Mouse (Mus musculus) ovary, postnatal 36 days (tissue): ENCODE results near the gene Bnip2.

Experiments used
- DNase-seq: peaks from one replicate; pipeline ENCODE4 v3.0.0; 2022; ENCODE audit warnings: low spot score, mixed read lengths

The Bnip2 gene

GRCm38 (mm10) chr9:70048280-70048679, 59.0 kb downstream of the Bnip2 start:
- DNase-seq = no peak

- DNase-seq = no peak
These were observed 59.6 kb downstream of the Bnip2 start for GRCm38 (mm10) chr9:70048751-70049415.

- DNase-seq = no peak
These were observed 60.1 kb downstream of the Bnip2 start for GRCm38 (mm10) chr9:70049416-70049783.

GRCm38 (mm10) chr9:70049839-70050238, 60.6 kb downstream of the Bnip2 start:
- no peak for DNase-seq

GRCm38 (mm10) chr9:70052730-70053129, 63.5 kb downstream of the Bnip2 start:
- DNase-seq = no peak

GRCm38 (mm10) chr9:70053411-70053810, 64.1 kb downstream of the Bnip2 start:
- DNase-seq = no peak
